Mouse (Mus musculus): Measurements from ENCODE around the gene Hist1h4j.
"Not testable (repeated sequence)": the region's sequence is repeated elsewhere in the genome, so short reads cannot be mapped to it uniquely, and the experiment has no call there.

The Hist1h4j gene

GRCm38 (mm10) chr13:21722993-21723836 lies 11.6 kb upstream of the Hist1h4j start:
- DNase-seq (ENCODE audit: low spot score in 2 of 2) = no peak

GRCm38 (mm10) chr13:21727948-21728572 lies 6.8 kb upstream of the Hist1h4j start:
- DNase-seq (ENCODE audit: low spot score in 2 of 2) = no peak

- DNase-seq (ENCODE audit: low spot score in 2 of 2) = no peak
Observed at GRCm38 (mm10) chr13:21729544-21729943, 5.3 kb upstream of the Hist1h4j start.

- DNase-seq (ENCODE audit: low spot score in 2 of 2) = no peak
Observed at GRCm38 (mm10) chr13:21733466-21733865, 1.4 kb upstream of the Hist1h4j start.

GRCm38 (mm10) chr13:21734010-21734905 lies 606 bp upstream of the Hist1h4j start:
- DNase-seq (ENCODE audit: low spot score in 2 of 2) = peak; percentile 63 to 67

- DNase-seq (ENCODE audit: low spot score in 2 of 2) = no peak
Observed at GRCm38 (mm10) chr13:21745006-21745405, 10.1 kb downstream of the Hist1h4j start.

- DNase-seq (ENCODE audit: low spot score in 2 of 2) = no peak
Observed at GRCm38 (mm10) chr13:21749387-21750158, 14.7 kb downstream of the Hist1h4j start.

GRCm38 (mm10) chr13:21750159-21751017 lies 15.5 kb downstream of the Hist1h4j start, which contains the start of gene Hist1h4k:
Hist1h4k (minus strand) TSS chr13:21750505.
- peak; percentile 84 to 90 for DNase-seq (ENCODE audit: low spot score in 2 of 2)

GRCm38 (mm10) chr13:21751417-21751816 lies 16.6 kb downstream of the Hist1h4j start:
- DNase-seq (ENCODE audit: low spot score in 2 of 2) = no peak

GRCm38 (mm10) chr13:21751827-21752226 lies 17.0 kb downstream of the Hist1h4j start:
- no peak for DNase-seq (ENCODE audit: low spot score in 2 of 2)

- no peak for DNase-seq (ENCODE audit: low spot score in 2 of 2)
Observed at GRCm38 (mm10) chr13:21752356-21752755, 17.5 kb downstream of the Hist1h4j start.

- DNase-seq (ENCODE audit: low spot score in 2 of 2) = no peak
Observed at GRCm38 (mm10) chr13:21753051-21753523, 18.2 kb downstream of the Hist1h4j start.

- peak; percentile 52 to 71 for DNase-seq (ENCODE audit: low spot score in 2 of 2)
Observed at GRCm38 (mm10) chr13:21753524-21754285, 18.8 kb downstream of the Hist1h4j start, which contains the start of the genes Hist1h2ak and Hist1h2bn. Hist1h2ak (minus strand) TSS chr13:21753827. Hist1h2bn (plus strand) TSS chr13:21754123.

- DNase-seq (ENCODE audit: low spot score in 2 of 2) = not testable (repeated sequence)
Observed at GRCm38 (mm10) chr13:21754294-21755001, 19.6 kb downstream of the Hist1h4j start.

- DNase-seq (ENCODE audit: low spot score in 2 of 2) = no peak
Observed at GRCm38 (mm10) chr13:21755707-21756106, 20.8 kb downstream of the Hist1h4j start.

GRCm38 (mm10) chr13:21778814-21779766 lies 44.2 kb downstream of the Hist1h4j start:
- peak; percentile 43 to 55 for DNase-seq (ENCODE audit: low spot score in 2 of 2)

Measured in frontal cortex, postnatal 10 days (tissue).